Mouse (Mus musculus) CH12.LX (cell line): ENCODE data around the gene Prrx1. TPM values are rescaled to one million over a fixed set of nuclear protein-coding genes. Genes with fewer than 3 reads are reported as not detected.

Experiments used
- DNase-seq: peaks from one replicate; pipeline ENCODE4 v3.0.0-alpha.2; 2013; ENCODE audit errors: extremely low read depth
- H3K27ac ChIP-seq: 2 replicates; pipeline ENCODE4 v1.5.1; 2012; ENCODE audit warnings: low read depth, mild to moderate bottlenecking, control low read depth, moderate library complexity; ENCODE audit not compliant: insufficient read depth
- H3K27me3 ChIP-seq: replicated peaks from 2 replicates; pipeline ENCODE3; 2012; ENCODE audit warnings: inconsistent platforms
- H3K36me3 ChIP-seq, 2 experiments: replicated peaks in 1 of 2; 2 replicates each; pipeline versions ENCODE3 to v1.6.1; 2012; ENCODE audit warnings: inconsistent platforms in 1 of 2, low read length in 1 of 2, mild to moderate bottlenecking in 1 of 2, mixed read lengths in 1 of 2, moderate library complexity in 1 of 2; ENCODE audit not compliant: control insufficient read depth in 1 of 2, insufficient read depth in 1 of 2
- H3K4me1 ChIP-seq, 2 experiments: 2 replicates each; pipeline ENCODE4 v1.6.1; 2012; ENCODE audit warnings: inconsistent platforms in 1 of 2, moderate library complexity in 1 of 2; ENCODE audit not compliant: insufficient read depth in 2 of 2, control insufficient read depth in 1 of 2
- H3K4me2 ChIP-seq: 2 replicates; pipeline ENCODE4 v1.6.1; 2012; ENCODE audit warnings: low read depth, mild to moderate bottlenecking, control low read depth; ENCODE audit not compliant: poor library complexity, insufficient read depth, severe bottlenecking
- H3K4me3 ChIP-seq, 3 experiments: fragments of 150-350 bp in 1 of 3; sonication (generic) in 1 of 3; replicated peaks in 1 of 3; 2 replicates each; pipeline versions ENCODE3 to v1.5.1; 2011 to 2012; ENCODE audit warnings: low read depth in 2 of 3, low read length in 2 of 3, mild to moderate bottlenecking in 2 of 3, moderate library complexity in 2 of 3, control low read depth in 1 of 3, improper control_type of control experiment in 1 of 3, inconsistent platforms in 1 of 3, mixed read lengths in 1 of 3; ENCODE audit not compliant: poor library complexity in 1 of 3
- H3K79me2 ChIP-seq: replicated peaks from 2 replicates; pipeline ENCODE4 v1.6.1; 2012; ENCODE audit warnings: mild to moderate bottlenecking, moderate library complexity; ENCODE audit not compliant: control insufficient read depth, poor library complexity, insufficient read depth, severe bottlenecking; ENCODE audit errors: extremely low read depth
- H3K9ac ChIP-seq: 2 replicates; pipeline ENCODE4 v1.6.1; 2012; ENCODE audit warnings: low read depth, mild to moderate bottlenecking, control low read depth, moderate library complexity; ENCODE audit not compliant: insufficient read depth
- H3K9me3 ChIP-seq: replicated peaks from 2 replicates; pipeline ENCODE3; 2012; ENCODE audit warnings: low read length, inconsistent platforms, mixed read lengths
- E2F4 ChIP-seq: IDR thresholded peaks from 2 replicates; pipeline ENCODE4 v1.6.1; 2011; ENCODE audit warnings: low read depth, low read length, improper control_type of control experiment; ENCODE audit not compliant: insufficient replicate concordance
- EP300 ChIP-seq: IDR thresholded peaks from 2 replicates; pipeline ENCODE4 v1.6.1; 2011; ENCODE audit warnings: low read length, improper control_type of control experiment
- ETS1 ChIP-seq: conservative IDR thresholded peaks from 2 replicates; pipeline ENCODE4 v1.6.1; 2012; ENCODE audit warnings: low read depth, mild to moderate bottlenecking, inconsistent platforms, low read length, improper control_type of control experiment, moderate library complexity
- JUN ChIP-seq: IDR thresholded peaks from 2 replicates; pipeline ENCODE4 v1.6.1; 2011; ENCODE audit warnings: low read depth, mild to moderate bottlenecking, low read length, improper control_type of control experiment, moderate library complexity; ENCODE audit not compliant: insufficient read depth
- MAFK ChIP-seq: IDR thresholded peaks from 2 replicates; pipeline ENCODE4 v1.6.1; 2011; ENCODE audit warnings: low read length, improper control_type of control experiment; ENCODE audit not compliant: insufficient replicate concordance
- MAX ChIP-seq: IDR thresholded peaks from 2 replicates; pipeline ENCODE4 v1.6.1; 2011; ENCODE audit warnings: low read length, improper control_type of control experiment
- PAX5 ChIP-seq: IDR thresholded peaks from 2 replicates; pipeline ENCODE4 v1.6.1; 2012; ENCODE audit warnings: low read length, inconsistent platforms, mixed read lengths
- POLR2A ChIP-seq: IDR thresholded peaks from 2 replicates; pipeline ENCODE4 v1.6.1; 2011; ENCODE audit warnings: low read depth, mild to moderate bottlenecking, improper control_type of control experiment, low read length
- RCOR1 ChIP-seq: conservative IDR thresholded peaks from 2 replicates; pipeline ENCODE4 v1.6.1; 2012; ENCODE audit warnings: low read depth, mild to moderate bottlenecking, inconsistent platforms, low read length, improper control_type of control experiment
- SIN3A ChIP-seq: IDR thresholded peaks from 2 replicates; pipeline ENCODE4 v1.6.1; 2012; ENCODE audit warnings: low read length, improper control_type of control experiment, inconsistent platforms
- USF1 ChIP-seq: IDR thresholded peaks from 2 replicates; pipeline ENCODE4 v1.6.1; 2014; ENCODE audit warnings: low read depth, mild to moderate bottlenecking, inconsistent platforms, low read length, improper control_type of control experiment
- USF2 ChIP-seq: conservative IDR thresholded peaks from 2 replicates; pipeline ENCODE4 v1.6.1; 2011; ENCODE audit warnings: low read depth, low read length, improper control_type of control experiment
- ZMIZ1 ChIP-seq: IDR thresholded peaks from 2 replicates; pipeline ENCODE4 v1.6.1; 2012; ENCODE audit warnings: low read depth, mild to moderate bottlenecking, inconsistent platforms, low read length, improper control_type of control experiment
- ZNF384 ChIP-seq: IDR thresholded peaks from 2 replicates; pipeline ENCODE4 v1.6.1; 2012; ENCODE audit warnings: low read depth, low read length, improper control_type of control experiment, inconsistent platforms
- dilution Hi-C: fragments of 300-500 bp; cut with MboI; formaldehyde crosslinking; loops from 2 replicates; pipeline ENCODE4 v1.14.3; 2020; ENCODE audit warnings: low sequenced_read_pairs; ENCODE audit not compliant: extremely low pct_unique_long_range_greater_than_20kb, extremely low pct_ligation_motif_present
- in situ Hi-C: fragments of 300-500 bp; cut with MboI; formaldehyde crosslinking; loops from 3 replicates; pipeline ENCODE4 v1.14.3; 2019; ENCODE audit warnings: low sequenced_read_pairs, low pct_ligation_motif_present, low pct_unique_long_range_greater_than_20kb, mixed read lengths
- polyA plus RNA-seq: library from polyadenylated mRNA; unstranded; fragments of >175 nt; gene quantifications from 2 replicates; pipeline ENCODE4 v1.2.1, GENCODE M21; 2012; ENCODE audit warnings: low read depth; ENCODE audit not compliant: insufficient read length
- total RNA-seq, 2 experiments: library from RNA; depleted of rRNA; stranded (reverse); fragments of 300-350 nt in 1 of 2; fragments of >200 nt in 1 of 2; gene quantifications; 2 replicates each; pipeline ENCODE4 v1.2.3; 2012 to 2014

Prrx1 gene
- total and polyA plus RNA-seq, 3 experiments: not detected

GRCm38 (mm10) chr1:163226271-163226670 lies 87.2 kb downstream of the Prrx1 start:
- no peak overlapping the region for H3K27ac ChIP-seq
- TF ChIP-seq ZNF384: no peak
- no peak for TF ChIP-seq USF2
- no peak for TF ChIP-seq RCOR1
- no peak for TF ChIP-seq ETS1
- no peak for TF ChIP-seq USF1
- TF ChIP-seq SIN3A: no peak
- TF ChIP-seq MAX: no peak
- TF ChIP-seq, all 38 proteins: peak for 0
- dilution Hi-C loops (no loop called here), in situ Hi-C loops (no loop called here)
- no peak overlapping the region for H3K9ac ChIP-seq
- H3K79me2 ChIP-seq: no peaks in the 10 kb centered on the region
- no peak overlapping the region for H3K4me3 ChIP-seq
- no peak overlapping the region for H3K4me2 ChIP-seq
- H3K27me3 ChIP-seq: no peaks in the 10 kb centered on the region
- no peaks in the 10 kb centered on the region for H3K4me1 ChIP-seq
- DNase-seq: no peak
- no peaks in the 10 kb centered on the region for H3K9me3 ChIP-seq
- H3K36me3 ChIP-seq: no peaks in the 10 kb centered on the region

GRCm38 (mm10) chr1:163221767-163222166 lies 91.7 kb downstream of the Prrx1 start:
- no peaks in the 10 kb centered on the region for H3K36me3 ChIP-seq
- no peaks in the 10 kb centered on the region for H3K79me2 ChIP-seq
- DNase-seq: no peak
- dilution Hi-C loops (no loop called here), in situ Hi-C loops (no loop called here)
- TF ChIP-seq JUN (peak; percentile 58), PAX5 (no peak), ZMIZ1 (no peak), EP300 (peak; percentile 47), POLR2A (no peak), MAFK (no peak), E2F4 (no peak)
- H3K9me3 ChIP-seq: no peaks in the 10 kb centered on the region
- no peak overlapping the region for H3K9ac ChIP-seq
- no peak overlapping the region for H3K27ac ChIP-seq
- no peak overlapping the region for H3K4me3 ChIP-seq
- no peaks in the 10 kb centered on the region for H3K27me3 ChIP-seq
- no peaks in the 10 kb centered on the region for H3K4me1 ChIP-seq
- no peak overlapping the region for H3K4me2 ChIP-seq
